Mouse (Mus musculus) kidney, embryonic 15.5 days (tissue): ENCODE data around the gene Zmynd10. TPM values are rescaled to one million over a fixed set of nuclear protein-coding genes. Genes with fewer than 3 reads are reported as not detected.
A peak's percentile ranks its signal among the peaks of the same experiment; 100 is the strongest.

ENCODE experiments used
- ATAC-seq: fragments of 200-750 bp; cut with Nextera tagmentation; replicated peaks from 2 replicates; pipeline ENCODE4 v1.8.0; 2017; ENCODE audit warnings: moderate TSS enrichment; ENCODE audit not compliant: low FRiP score
- H3K27ac ChIP-seq: fragments of 300-500 bp; sonication (generic); 2 replicates; pipeline ENCODE4 v1.5.1; 2015; ENCODE audit warnings: mild to moderate bottlenecking, inconsistent platforms
- H3K27me3 ChIP-seq: fragments of 300-500 bp; sonication (generic); 2 replicates; pipeline ENCODE4 v1.6.1; 2015; ENCODE audit warnings: inconsistent platforms
- H3K36me3 ChIP-seq: fragments of 300-500 bp; sonication (generic); 2 replicates; pipeline ENCODE4 v1.6.1; 2015; ENCODE audit warnings: inconsistent platforms
- H3K4me1 ChIP-seq: fragments of 300-500 bp; sonication (generic); 2 replicates; pipeline ENCODE4 v1.6.1; 2015; ENCODE audit warnings: inconsistent platforms
- H3K4me2 ChIP-seq: fragments of 300-500 bp; sonication (generic); 2 replicates; pipeline ENCODE4 v1.6.1; 2015; ENCODE audit warnings: moderate library complexity, mild to moderate bottlenecking, inconsistent platforms
- H3K4me3 ChIP-seq: fragments of 300-500 bp; sonication (generic); replicated peaks from 2 replicates; pipeline ENCODE4 v1.5.1; 2015; ENCODE audit warnings: mild to moderate bottlenecking, inconsistent platforms
- H3K9ac ChIP-seq: fragments of 300-500 bp; sonication (generic); 2 replicates; pipeline ENCODE4 v1.6.1; 2015; ENCODE audit warnings: mild to moderate bottlenecking, inconsistent platforms
- H3K9me3 ChIP-seq: fragments of 300-500 bp; sonication (generic); replicated peaks from 2 replicates; pipeline ENCODE4 v1.6.1; 2016; ENCODE audit warnings: inconsistent platforms
- WGBS: fragments of 180-500 bp; shearing (Covaris S2); methylation state at CpG from one replicate; pipeline ENCODE4 v1.1.7; 2015; ENCODE audit warnings: mixed read lengths; 5-methylcytosine and 5-hydroxymethylcytosine counted together
- polyA plus RNA-seq: library from polyadenylated mRNA; unstranded; fragments of >200 nt; fragmentation: Nextera tagmentation; extraction: Ambion mirVana; gene quantifications from 2 replicates; pipeline ENCODE4 v1.2.1, GENCODE M21; 2015

The Zmynd10 gene
- polyA plus RNA-seq, 1 experiment from 2014 or later = 2.9 TPM

- Histone ChIP-seq H3K4me1 (peaks cover 25% of the 10 kb centered on the region), H3K27ac (no peak overlapping the region), H3K9me3 (no peaks in the 10 kb centered on the region), H3K27me3 (peaks cover 23% of the 10 kb centered on the region), H3K4me2 (peak overlapping the region; percentile 54), H3K4me3 (peak overlapping the region; percentile 8), H3K9ac (0 out of 2 replicates have a peak overlapping the region, but pooled peaks have one; percentile 23), H3K36me3 (no peaks in the 10 kb centered on the region)
- WGBS = 20% methylated on average over 25 of the region's 25 CpGs
- ATAC-seq = no peak
These were observed 25.2 kb upstream of the Zmynd10 start for GRCm38 (mm10) chr9:107521711-107522399.

- H3K4me3 ChIP-seq = peak overlapping the region; percentile 8
- 38% methylated on average over 2 of the region's 2 CpGs for WGBS
- H3K27ac ChIP-seq = no peak overlapping the region
- H3K4me2 ChIP-seq = peak overlapping the region; percentile 54
- ATAC-seq = no peak
- peaks cover 30% of the 10 kb centered on the region for H3K4me1 ChIP-seq
- no peaks in the 10 kb centered on the region for H3K9me3 ChIP-seq
- H3K27me3 ChIP-seq = peaks cover 26% of the 10 kb centered on the region
- H3K36me3 ChIP-seq = no peaks in the 10 kb centered on the region
- 0 out of 2 replicates have a peak overlapping the region, but pooled peaks have one; percentile 23 for H3K9ac ChIP-seq
These were observed 24.7 kb upstream of the Zmynd10 start for GRCm38 (mm10) chr9:107522400-107522711.

GRCm38 (mm10) chr9:107526198-107527026 lies 20.7 kb upstream of the Zmynd10 start:
- Histone ChIP-seq H3K36me3 (no peaks in the 10 kb centered on the region), H3K9ac (peak overlapping the region; percentile 21; the same call in 1 of the 2 replicates), H3K27me3 (peaks cover 40% of the 10 kb centered on the region), H3K9me3 (no peaks in the 10 kb centered on the region), H3K4me3 (peak overlapping the region; percentile 47), H3K4me2 (peak overlapping the region; percentile 81), H3K27ac (no peak overlapping the region), H3K4me1 (peaks cover 28% of the 10 kb centered on the region)
- 4% methylated on average over 44 of the region's 44 CpGs for WGBS
- ATAC-seq = peak; percentile 80

GRCm38 (mm10) chr9:107533791-107534407 lies 13.2 kb upstream of the Zmynd10 start, which contains the start of gene Tmem115:
TSS of gene Tmem115 (plus strand) at chr9:107533945.
- Histone ChIP-seq H3K27me3 (no peaks in the 10 kb centered on the region), H3K27ac (peak within 1 kb of the TSS; percentile 79), H3K4me1 (peaks cover 27% of the 10 kb centered on the region), H3K4me3 (peak within 1 kb of the TSS; percentile 81), H3K9me3 (no peaks in the 10 kb centered on the region), H3K4me2 (peak within 1 kb of the TSS; percentile 78), H3K9ac (peak within 1 kb of the TSS; percentile 87), H3K36me3 (peaks cover 23% of the 10 kb centered on the region)
- under 1% methylated on average over 48 of the region's 48 CpGs for WGBS
- peak; percentile 98 for ATAC-seq

GRCm38 (mm10) chr9:107534408-107535202 lies 12.5 kb upstream of the Zmynd10 start:
- H3K4me3 ChIP-seq = peak overlapping the region; percentile 81
- no peak; the same call in none of the 2 replicates for ATAC-seq
- no peaks in the 10 kb centered on the region for H3K9me3 ChIP-seq
- peak overlapping the region; percentile 79 for H3K27ac ChIP-seq
- under 1% methylated on average over 40 of the region's 40 CpGs for WGBS
- H3K9ac ChIP-seq = peak overlapping the region; percentile 87
- peak overlapping the region; percentile 78 for H3K4me2 ChIP-seq
- peaks cover 27% of the 10 kb centered on the region for H3K4me1 ChIP-seq
- no peaks in the 10 kb centered on the region for H3K27me3 ChIP-seq
- peaks cover 30% of the 10 kb centered on the region for H3K36me3 ChIP-seq

GRCm38 (mm10) chr9:107538231-107538630 lies 8.9 kb upstream of the Zmynd10 start:
- Histone ChIP-seq H3K9ac (no peak overlapping the region), H3K4me1 (peaks cover 55% of the 10 kb centered on the region), H3K36me3 (peaks cover 36% of the 10 kb centered on the region), H3K27me3 (no peaks in the 10 kb centered on the region), H3K9me3 (no peaks in the 10 kb centered on the region), H3K27ac (no peak overlapping the region), H3K4me2 (no peak overlapping the region), H3K4me3 (no peak overlapping the region)
- no peak for ATAC-seq
- 90% methylated on average over 7 of the region's 7 CpGs for WGBS

GRCm38 (mm10) chr9:107538711-107539110 lies 8.4 kb upstream of the Zmynd10 start:
- Histone ChIP-seq H3K4me3 (no peak overlapping the region), H3K27ac (no peak overlapping the region), H3K36me3 (peaks cover 39% of the 10 kb centered on the region), H3K9me3 (no peaks in the 10 kb centered on the region), H3K9ac (no peak overlapping the region), H3K27me3 (no peaks in the 10 kb centered on the region), H3K4me2 (no peak overlapping the region), H3K4me1 (peaks cover 52% of the 10 kb centered on the region)
- no peak for ATAC-seq
- 96% methylated on average over 3 of the region's 3 CpGs for WGBS

- Histone ChIP-seq H3K27me3 (no peaks in the 10 kb centered on the region), H3K36me3 (peaks cover 51% of the 10 kb centered on the region), H3K4me1 (peaks cover 52% of the 10 kb centered on the region), H3K9ac (no peak overlapping the region), H3K4me3 (0 out of 2 replicates have a peak overlapping the region, but pooled peaks have one; percentile 1), H3K27ac (no peak overlapping the region), H3K4me2 (0 out of 2 replicates have a peak overlapping the region, but pooled peaks have one; percentile 85), H3K9me3 (no peaks in the 10 kb centered on the region)
- WGBS = 93% methylated on average over 8 of the region's 8 CpGs
- no peak for ATAC-seq
These were observed 7.2 kb upstream of the Zmynd10 start for GRCm38 (mm10) chr9:107539940-107540339.

GRCm38 (mm10) chr9:107540420-107540819 lies 6.7 kb upstream of the Zmynd10 start:
- ATAC-seq = no peak
- Histone ChIP-seq H3K4me1 (peaks cover 51% of the 10 kb centered on the region), H3K4me3 (0 out of 2 replicates have a peak overlapping the region, but pooled peaks have one; percentile 1), H3K36me3 (peaks cover 56% of the 10 kb centered on the region), H3K27me3 (no peaks in the 10 kb centered on the region), H3K9me3 (no peaks in the 10 kb centered on the region), H3K4me2 (peak overlapping the region; percentile 85), H3K9ac (0 out of 2 replicates have a peak overlapping the region, but pooled peaks have one; percentile 69), H3K27ac (0 out of 2 replicates have a peak overlapping the region, but pooled peaks have one; percentile 81)
- WGBS = 52% methylated on average over 4 of the region's 4 CpGs

- Histone ChIP-seq H3K27me3 (no peaks in the 10 kb centered on the region), H3K4me1 (peaks cover 46% of the 10 kb centered on the region), H3K4me3 (peak overlapping the region; percentile 84), H3K27ac (peak overlapping the region; percentile 81), H3K9me3 (no peaks in the 10 kb centered on the region), H3K9ac (peak overlapping the region; percentile 69; the same call in 1 of the 2 replicates), H3K36me3 (peaks cover 57% of the 10 kb centered on the region), H3K4me2 (peak overlapping the region; percentile 85)
- 23% methylated on average over 10 of the region's 10 CpGs for WGBS
- no peak for ATAC-seq
These were observed 6.1 kb upstream of the Zmynd10 start for GRCm38 (mm10) chr9:107541005-107541404.
